Mouse (Mus musculus) R1 (cell line): ENCODE measurements at regions not wholly inside any gene's neighbourhood (a gene's known extent, or its start where the extent isn't known, plus 50 kb on each side); places are given as distances from the start of the nearest gene placed in this dataset.

Source experiments
- DNase-seq: peaks from one replicate; pipeline ENCODE4 v3.0.0-alpha.2; 2018; ENCODE audit warnings: low read depth, low spot score

DNA sequence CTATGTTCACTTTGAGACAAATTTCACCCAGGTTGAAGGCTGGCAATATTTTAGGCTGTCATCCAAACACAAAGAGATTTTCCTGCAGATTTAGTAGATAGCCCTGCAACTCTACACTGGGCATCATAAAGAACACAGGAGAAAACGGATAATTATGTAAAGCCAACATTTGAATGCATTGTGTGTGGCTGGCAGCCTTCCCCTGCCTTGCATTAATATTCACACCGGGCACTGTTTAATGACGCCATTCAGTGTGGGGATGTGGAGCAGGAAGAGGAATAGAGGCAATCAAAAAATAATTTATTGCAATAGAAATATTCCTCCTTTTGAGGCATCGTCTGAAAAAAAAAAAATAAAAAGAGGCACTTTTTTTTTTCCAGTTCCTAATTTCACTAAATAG is 105.7 kb downstream of the Samd5 start:
- no peak for DNase-seq

DNA sequence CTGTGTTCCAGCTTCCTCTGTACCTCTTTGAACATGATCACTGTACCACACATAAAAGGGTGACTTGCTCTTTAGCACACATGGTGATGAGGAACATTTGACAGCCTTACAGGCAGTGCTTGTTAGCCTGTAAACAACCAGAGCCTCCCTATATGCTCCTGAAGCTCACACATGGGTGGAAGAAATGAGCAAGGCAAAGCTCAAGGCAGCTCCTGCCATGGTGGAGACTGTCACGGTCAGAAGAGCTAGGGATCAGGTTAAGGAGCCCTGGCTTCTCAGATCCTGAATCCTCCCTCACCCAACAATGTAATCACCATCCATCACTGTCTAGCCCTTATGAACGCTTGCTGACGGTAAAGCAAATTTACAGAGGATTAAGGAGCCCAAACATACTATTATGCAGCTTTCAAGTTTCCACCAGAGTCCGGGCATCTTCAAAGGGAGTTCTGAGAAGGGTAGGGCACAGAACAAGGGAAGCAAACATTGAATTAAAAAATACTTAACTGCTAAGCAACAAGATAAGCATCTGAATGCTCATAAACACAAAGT is 117.4 kb downstream of the Samd5 start:
- no peak for DNase-seq

DNA sequence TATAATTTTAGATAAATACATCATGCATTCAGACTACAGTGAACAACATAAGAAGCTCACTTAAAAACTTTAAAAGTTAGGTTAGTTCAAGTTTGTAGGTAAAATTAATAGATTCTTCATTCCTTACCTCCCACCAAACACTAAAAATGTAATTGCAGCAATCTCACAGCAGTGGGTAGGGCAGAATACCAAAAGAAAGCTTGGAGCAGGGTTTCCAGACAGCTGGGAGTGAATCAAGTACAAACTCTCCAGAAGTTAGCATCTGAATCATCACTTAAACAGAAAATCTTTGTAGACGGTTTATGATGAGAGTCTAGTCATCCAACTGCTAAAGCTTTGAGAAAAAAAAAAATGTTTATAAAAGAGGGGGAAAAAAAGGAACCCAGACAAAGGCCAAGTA is 117.9 kb downstream of the Samd5 start:
- no peak for DNase-seq

DNA sequence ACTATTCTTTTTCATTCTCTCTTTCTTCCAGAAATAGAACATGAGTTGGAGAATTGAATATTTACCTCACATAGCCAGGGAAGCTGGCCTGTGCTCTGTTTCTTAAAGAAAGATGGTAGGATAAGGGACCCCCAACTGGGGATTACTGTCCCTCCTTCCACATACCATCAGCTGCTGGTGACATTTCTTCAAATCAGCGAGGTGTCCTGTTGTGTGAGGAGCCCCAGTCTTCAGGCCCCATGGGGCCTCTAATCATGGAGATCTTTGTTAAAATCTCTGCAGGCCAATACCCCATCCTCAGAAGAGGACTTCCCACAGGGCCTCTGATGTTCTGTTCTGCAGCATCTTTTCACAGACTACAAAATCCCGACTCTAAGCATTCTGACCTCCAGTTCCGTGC is 121.1 kb downstream of the Samd5 start:
- no peak for DNase-seq

DNA sequence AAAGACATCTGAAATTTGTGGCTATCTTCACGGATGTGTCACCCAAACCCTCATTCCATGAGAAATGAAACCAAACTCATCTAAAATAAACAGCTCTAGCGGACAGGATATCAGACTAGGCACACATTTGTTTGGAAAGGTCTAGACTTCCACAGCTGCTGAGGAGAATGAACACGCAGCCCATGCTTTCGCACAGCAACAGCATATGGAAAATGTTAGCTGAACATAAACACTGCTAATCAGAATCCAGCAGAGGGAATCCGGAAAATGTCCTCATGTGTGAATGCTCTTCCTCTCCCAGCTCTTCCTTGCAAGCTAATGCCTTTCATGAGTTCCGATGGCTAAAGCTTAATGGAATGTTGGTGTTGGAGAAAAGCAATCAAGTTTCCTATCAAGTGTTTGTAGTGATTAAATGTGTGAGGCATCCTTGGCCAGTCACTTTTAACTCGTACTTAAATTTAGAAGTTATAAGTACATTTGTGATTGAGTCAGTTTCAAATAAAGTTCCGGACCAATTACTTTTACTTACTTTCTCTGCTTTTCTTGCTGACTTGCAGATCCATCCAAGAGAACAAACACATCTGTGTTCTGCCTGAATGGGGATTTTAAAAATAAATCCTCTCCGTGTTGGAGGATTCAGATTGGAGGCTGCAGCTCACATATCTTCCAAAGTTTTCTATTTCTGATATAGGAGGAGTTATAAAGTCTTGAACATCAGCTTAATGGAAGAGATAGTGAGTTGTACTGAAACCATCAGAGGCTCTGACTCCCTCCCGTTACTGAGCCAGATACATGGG is 124.9 kb downstream of the Samd5 start:
- no peak for DNase-seq

DNA sequence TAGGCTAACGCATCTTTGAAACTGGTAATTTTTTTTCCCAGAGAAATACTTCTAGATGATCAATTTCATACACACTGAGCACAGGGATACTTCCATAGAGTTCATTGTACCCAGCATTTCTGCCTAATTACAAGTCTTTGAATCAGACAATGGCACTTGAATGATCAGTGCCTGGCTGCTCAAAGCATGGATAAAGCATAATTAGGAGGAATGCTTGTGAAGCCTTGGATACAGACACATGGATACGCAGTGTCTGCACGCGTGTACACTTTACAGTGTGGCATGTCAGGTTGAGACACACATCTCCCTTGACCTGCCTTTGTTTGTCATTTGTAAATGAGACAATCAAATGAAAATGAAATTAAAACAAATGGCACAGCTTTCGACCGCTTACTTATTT is 129.2 kb downstream of the Samd5 start:
- DNase-seq, result no peak

DNA sequence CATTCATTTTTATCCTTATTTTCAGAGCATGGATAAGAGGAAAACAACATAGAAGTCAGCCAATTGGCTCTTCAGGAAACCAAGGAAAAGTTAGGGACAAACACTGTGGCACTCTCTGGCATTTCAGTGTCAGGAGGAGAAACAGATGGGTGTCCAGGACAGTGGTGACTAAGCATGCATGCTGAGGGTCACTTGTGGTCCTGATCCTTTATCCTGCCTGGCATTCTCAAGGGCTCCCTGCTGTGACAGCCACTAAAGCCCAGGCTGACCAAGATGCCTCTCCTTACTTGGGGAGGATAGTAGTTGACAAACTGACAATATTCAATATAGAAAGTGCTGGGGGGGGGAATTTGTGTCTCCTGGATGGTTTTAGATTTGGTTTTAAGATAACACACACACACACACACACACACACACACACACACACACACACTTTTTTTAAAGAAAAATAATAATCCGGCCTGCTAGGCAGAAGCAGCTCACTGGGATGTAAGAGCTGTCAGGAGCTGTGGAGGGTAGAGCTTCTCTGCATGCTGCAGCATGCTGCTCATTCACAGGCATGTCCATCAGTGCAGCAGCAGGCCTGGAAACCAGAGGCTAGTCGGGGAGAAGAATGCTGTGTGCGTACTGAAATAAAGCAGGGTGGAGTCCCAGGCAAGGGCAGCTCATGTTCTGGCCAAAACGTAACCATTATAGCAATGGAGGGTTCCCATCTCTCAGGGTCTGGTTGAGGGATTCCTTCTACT is 130.8 kb downstream of the Samd5 start:
- no peak for DNase-seq

DNA sequence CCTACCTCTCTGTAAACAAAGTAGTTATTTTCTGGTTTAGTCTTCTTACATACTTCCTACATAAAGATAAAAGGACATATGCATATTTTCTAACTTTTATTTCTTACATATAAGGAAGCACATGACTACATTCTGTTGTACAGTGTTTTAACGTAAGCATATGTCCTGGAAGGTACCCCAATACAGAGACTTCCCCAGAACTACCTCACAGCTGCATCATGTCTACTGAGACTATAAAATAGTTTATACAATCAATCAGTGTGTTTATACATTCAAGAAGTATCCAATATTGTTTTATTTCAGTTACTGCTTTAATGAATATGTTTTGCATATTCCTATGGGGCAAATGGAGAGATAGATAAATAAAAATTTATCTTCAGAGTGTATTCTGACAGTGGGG is 133.4 kb downstream of the Samd5 start:
- DNase-seq, result no peak

DNA sequence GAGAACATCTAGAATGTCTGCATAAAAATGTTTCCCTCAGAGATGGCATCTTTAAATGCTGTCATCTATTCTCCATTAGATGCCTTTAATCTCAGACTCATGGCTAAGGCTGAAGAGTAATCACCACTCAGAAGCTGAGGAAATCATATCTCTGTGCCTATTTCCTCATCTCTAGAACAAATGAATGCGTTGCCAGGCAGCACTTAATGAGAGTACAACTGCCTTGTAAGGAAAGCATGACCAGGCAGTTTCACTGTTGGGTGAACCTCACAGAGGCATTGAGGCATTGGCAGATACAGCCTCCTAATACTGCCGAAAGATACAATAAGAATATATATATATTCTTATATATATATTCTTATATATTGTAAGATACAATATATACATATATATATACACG is 137.3 kb downstream of the Samd5 start:
- DNase-seq, result no peak

DNA sequence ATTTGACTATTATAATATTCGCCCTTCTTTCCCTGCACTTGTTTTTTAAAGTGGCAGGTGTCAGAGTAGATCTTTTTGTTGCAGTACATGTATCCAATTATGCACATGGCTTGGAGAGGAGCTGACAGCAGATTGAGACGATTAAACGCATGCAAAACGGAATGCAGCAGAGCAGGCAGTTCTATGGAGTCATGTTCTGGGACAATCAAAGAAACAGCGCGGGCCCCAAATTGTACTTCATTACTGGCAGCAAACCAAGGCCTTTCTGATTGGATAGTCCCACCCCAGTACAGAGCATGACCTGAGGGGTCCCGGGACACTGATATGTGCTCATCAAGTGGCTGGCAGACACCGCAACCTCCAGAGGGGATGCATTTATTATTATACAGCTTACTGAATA is 140.5 kb downstream of the Samd5 start:
- DNase-seq, result no peak

DNA sequence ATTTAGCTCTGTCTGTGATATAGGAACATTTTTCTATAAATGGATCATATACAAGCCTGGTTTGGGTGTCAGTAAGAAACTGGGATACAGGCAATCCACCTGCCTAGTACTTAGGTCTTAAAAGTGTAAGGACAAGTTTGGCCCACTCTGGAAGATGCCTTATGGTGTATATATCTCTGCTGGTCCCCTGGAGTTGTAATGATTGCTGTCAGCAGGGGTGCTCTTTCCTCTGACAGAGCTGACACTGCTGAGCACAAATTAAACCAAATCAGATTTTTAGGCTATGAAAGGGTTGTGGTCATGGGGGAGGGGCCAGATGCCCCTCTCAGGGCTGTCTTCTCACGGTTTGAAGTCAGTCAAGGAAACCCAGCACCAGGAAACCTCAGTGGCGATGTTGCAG is 141.7 kb downstream of the Samd5 start:
- DNase-seq, result no peak

DNA sequence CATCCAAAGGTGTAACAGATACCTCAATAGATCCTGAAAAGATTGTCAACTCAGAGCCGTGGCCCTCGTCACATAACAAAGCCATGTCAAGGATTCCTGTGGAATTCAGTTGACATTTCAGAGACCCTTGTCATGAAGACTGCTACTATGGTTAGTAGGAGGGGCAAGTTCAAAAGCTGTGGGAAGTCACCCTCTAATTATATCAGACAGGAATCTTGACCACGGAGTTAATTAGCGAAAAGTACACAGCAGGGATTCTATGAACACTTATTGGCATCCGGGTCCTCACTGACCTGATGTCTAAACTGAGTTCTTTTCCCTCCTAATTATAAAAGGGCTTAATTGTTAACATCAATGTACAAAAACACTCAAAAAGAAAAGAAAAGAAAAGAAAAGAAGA is 143.1 kb downstream of the Samd5 start:
- no peak for DNase-seq

DNA sequence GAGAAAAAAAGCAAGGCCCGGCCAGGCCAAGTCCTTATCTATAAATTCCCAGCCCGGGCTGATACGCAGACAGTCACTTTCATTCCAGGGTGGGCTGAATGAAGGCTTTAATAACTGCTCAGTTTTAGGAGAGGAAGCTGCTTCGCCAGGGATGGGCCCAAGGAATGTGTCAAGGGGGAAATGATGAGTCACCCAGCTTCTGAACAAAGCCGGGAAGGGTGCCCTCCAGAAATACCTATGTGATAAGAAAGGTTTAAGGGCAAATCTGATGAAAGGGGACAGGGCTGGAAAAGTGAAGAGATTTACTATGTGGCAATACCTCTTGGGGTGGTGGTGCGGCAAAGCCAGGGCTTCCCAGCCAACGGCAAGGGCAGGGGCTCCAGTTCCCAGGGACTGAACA is 145.6 kb downstream of the Samd5 start:
- DNase-seq, result peak; percentile 71

DNA sequence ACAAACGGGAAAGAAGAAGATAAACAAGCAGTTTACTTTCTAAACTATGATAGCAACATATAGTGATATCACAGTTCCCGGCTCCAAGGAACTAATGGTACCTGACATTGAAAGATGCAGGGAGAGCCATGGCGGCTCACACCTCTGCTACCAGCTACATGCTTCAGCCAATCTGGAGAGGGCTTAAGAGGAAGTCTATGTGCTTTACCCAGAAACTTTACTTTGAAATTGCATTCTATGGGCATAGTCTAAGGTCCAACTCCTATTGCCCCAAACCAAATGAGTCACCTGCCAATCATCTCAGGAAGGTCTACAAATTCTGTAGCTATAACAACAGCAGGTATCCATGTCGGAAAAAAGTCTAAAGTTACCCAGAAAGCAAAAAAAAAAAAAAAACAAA is 146.9 kb downstream of the Samd5 start:
- no peak for DNase-seq

DNA sequence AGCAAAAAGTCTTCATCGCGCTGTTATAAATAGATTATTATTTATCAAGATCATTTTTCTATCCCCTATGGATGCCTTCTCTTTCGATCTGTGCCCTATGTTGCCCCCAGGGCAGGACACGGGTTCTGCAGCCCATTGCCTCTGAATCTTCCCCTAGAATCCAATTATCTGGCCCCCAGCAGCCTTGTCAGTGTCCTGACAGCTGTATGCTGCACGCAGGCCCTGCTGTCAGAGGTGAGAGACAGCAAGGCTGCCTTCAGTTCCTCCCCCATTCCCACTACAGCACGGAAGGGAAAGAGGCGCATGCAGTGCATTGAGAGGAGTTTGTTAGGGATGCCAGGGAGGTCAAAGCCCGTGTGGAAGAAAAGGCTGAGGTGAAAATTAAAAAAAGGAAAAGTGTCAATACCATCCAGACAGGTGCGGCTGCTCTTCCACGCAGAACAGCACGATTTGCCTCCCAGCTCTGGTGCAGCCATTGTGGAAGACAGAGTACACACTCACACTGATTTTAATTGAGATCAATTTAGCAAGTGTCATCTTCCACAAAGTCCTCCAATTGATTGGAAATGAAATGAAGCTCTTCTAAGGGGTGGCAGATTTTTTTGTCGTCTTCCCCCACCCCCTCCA is 165.1 kb downstream of the Samd5 start:
- no peak for DNase-seq

DNA sequence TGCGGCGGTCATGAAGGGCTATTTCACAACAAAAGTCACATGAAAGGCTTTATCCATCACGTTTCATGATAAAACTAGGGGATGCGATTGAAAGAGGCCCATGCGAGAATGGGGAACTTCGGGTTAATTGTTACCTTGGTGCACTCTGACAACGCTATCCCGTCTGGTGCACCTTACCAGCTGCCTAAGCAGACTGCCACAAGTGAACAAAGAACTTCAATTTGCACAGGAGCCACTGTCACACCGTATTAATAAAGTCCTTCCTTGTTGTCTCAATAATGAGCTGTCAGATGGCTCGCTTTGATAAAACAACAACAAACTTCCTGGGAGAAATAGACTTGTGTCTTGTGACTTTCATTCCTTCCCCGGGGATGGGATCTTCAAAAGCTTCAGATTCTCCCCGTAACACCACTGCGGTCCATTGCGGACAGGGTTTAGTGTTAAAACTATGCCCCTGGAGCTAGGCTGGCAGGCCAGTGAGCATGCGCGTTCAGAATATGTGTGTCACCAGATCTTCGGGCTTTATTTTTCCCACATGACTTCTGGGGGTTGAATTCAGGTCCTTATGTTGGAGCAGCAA is 165.8 kb downstream of the Samd5 start:
- DNase-seq, result no peak

DNA sequence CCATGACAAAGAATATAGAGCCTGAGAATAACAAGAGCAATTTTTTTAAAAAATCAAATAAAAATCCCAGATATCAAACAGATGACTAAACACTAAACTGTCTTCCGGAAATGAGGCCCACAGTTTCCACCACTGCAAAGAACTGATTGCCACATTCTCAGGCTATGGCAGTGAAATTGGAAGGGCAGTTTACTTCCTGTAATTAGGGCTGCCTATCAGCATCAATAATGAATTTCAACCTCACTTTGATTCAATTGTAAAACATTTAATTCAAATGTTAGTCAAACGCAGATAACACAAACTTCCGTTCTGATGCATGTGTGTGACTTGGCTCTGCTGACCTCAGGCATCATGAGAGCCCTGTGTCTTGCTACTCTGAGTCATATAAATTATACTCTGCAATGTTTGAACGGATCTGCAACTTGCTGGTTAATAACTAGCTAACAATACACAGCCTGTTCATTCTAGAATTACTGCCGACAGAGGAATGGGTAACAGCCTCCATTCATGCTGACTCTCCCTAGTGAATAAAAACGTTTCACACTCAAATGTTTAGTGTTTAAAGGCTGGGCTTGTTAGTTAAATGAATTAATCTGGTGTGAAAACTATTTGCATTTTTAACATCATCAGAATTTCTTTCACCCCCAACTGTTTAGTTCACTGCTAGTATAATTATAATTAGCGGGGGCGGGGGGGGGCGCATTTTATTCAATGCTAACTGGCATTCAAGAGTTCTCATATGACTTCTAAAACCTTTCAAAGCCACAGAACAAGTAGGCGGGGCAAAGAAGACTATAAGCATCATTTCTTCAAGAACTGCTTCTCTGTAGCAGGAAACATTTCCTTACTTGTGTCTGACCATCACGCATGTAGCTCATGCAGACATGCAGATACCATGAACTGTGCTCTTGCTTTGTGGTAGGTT is 171.2 kb downstream of the Samd5 start:
- no peak for DNase-seq

DNA sequence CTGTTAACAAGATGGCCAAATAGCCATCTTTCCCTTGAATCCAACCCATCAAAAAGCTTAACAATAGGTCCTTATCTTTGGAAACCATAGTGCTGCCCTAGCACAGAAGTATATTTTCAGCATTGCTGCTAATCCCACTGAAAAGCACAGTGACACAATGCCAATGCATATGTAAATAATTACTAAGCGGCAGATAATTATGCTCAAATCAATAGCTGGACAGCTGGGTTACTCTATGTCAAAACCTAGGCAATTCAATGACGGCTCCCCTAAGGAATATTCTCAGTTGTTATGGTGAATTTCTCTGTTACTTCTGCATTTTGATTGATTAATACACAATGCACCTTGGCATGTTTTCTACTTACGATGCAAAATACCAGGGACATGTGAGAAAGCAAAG is 176.5 kb downstream of the Samd5 start:
- DNase-seq, result no peak

DNA sequence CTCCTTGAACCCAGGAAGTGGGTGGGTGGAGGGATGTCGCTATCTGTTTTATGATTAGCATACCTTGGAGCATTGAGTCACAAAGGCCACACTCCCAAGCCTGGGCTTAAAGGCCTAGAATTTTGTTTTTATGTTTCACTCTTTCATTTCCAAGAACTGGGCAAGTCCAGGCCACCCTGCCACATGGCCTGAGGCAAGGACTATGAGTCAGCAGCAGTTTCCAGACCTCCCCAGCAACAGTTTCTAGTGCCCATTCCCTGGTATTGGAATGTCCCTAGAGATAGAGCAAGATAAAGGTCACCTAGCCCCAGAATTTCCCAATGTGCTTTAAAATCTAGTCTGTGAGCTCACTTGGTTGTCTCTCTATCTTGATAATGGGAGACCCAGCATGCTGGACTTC is 178.0 kb downstream of the Samd5 start:
- peak; percentile 44 for DNase-seq

DNA sequence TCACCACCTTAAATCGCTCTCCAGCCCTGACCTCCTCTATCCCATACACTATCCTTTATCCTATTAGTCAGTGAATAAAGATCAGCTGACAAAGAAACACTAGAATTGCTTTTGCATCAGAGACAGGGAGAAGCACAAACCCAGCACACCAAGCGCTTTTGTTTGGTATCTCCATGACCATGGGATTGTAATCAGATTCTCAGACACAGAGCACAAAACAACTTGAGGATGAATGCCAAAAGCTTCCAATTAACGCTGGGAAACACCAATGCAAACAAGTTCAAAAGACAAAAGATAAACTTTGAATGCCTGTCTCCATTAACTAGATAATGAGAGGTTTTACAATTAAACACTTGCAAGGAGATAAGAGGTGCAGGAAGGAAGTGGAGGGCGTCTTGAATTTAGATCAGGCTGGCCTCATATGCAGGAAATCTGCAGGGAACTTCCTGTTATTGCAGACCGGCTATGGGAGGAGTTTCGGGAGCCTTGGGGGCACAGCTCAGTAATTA is 179.8 kb downstream of the Samd5 start:
- peak; percentile 55 for DNase-seq

DNA sequence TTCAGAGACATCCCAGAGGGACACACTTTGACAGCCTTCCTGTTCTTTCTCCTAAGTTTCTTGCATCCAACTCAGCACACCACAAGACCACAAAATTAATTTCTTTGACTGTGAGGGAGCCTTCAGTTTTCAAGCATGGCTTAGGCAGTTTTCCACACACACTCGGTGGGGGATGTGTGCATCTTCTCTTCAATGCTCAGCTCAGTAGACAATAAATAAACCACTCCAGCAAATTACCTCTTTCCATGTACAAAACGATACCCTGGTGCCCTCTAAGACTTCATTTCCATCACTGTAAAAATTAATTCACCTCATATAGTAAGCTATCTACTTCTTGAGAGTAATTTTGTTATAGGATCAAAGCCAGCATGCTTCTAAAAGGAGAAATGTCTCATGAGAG is 184.6 kb downstream of the Samd5 start:
- DNase-seq, result no peak
